Mouse (Mus musculus): ENCODE data around the gene Rabepk.
A peak's percentile ranks its signal among the peaks of the same experiment; 100 is the strongest.
"Not testable (repeated sequence)": the region's sequence is repeated elsewhere in the genome, so short reads cannot be mapped to it uniquely, and the experiment has no call there.

Rabepk gene

GRCm38 (mm10) chr2:34799357-34800256, at the start of gene Rabepk:
Gene Rabepk, minus strand, starts transcription at chr2:34799912.
- DNase-seq (ENCODE audit: low spot score): peak; percentile 87

DNA sequence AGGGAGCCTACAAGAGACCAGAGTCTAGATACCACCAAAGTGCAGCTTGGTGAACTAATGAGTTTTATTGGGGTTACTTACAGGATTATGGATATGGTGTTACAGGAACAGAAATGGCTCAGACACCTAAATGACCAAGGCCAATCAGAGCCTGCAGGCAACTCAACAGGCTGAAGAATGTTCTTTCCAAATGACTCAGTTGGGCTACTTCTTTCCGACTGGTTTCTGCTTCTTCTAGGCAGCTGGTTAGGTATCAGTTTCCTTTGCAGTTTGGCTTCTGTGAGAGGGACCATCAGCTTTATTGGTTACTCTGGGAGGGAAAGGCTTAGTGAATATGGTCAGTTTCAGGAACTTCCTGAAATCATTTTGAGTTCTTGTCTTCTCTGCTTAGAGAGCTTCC, 48.0 kb upstream of the Rabepk start:
- no peak for DNase-seq (ENCODE audit: low spot score)

DNA sequence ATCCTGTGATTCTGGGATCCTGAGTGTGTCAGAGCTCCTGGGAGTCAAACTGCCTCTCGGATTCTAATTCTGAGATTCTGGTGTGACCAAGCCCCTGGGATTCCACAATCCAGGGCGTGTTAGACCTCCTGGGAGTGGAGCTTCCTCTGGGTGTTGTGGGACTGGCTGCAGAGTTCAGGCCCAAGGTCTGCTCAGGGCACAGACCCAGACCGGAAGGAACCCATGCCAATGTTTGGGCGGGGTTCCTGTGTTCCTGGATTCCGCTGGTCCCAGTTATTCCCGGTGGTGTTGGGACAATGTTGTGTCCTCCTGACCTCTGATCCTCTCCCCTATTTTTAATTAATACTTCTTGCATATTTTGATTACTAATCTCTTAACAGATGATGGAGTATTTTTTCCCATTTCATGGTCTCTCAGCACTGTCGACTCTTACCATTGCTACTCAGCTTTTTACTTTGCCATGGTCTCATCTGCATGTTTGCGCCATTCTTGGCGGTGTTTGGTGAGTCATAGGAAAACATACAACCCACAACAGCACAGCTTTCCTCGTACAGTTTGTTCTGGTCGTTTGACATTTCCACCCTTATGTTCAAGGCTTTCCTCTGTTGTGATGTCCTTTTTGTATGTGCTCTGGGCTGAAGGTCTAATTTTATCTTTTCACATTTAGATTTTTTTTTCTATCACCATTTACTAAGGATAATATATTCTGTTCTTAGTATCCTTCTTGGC, 43.7 kb upstream of the Rabepk start:
- DNase-seq (ENCODE audit: low spot score): no peak

GRCm38 (mm10) chr2:34841706-34842105, 42.0 kb upstream of the Rabepk start:
- DNase-seq (ENCODE audit: low spot score): no peak

DNA sequence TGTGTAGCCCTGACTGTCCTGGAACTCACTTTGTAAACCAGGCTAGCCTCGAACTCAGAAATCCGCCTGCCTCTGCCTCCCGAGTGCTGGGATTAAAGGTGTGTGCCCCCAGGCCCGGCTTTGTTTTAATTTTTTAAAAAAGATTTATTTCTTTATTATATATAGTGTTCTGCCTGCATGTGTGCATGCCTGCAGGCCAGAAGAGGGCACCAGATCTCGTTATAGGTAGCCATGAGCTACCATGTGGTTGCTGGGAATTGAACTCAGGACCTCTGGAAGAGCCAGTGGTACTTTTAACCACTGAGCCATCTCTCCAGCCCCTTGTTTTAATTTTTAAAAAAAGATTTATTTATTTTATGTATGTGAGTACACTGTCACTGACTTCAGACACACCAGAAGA, 40.4 kb upstream of the Rabepk start:
- DNase-seq (ENCODE audit: low spot score): not testable (repeated sequence)

- no peak for DNase-seq (ENCODE audit: low spot score)
Observed at GRCm38 (mm10) chr2:34835669-34836068, 36.0 kb upstream of the Rabepk start.

GRCm38 (mm10) chr2:34833624-34834023, 33.9 kb upstream of the Rabepk start:
- DNase-seq (ENCODE audit: low spot score): no peak

DNA sequence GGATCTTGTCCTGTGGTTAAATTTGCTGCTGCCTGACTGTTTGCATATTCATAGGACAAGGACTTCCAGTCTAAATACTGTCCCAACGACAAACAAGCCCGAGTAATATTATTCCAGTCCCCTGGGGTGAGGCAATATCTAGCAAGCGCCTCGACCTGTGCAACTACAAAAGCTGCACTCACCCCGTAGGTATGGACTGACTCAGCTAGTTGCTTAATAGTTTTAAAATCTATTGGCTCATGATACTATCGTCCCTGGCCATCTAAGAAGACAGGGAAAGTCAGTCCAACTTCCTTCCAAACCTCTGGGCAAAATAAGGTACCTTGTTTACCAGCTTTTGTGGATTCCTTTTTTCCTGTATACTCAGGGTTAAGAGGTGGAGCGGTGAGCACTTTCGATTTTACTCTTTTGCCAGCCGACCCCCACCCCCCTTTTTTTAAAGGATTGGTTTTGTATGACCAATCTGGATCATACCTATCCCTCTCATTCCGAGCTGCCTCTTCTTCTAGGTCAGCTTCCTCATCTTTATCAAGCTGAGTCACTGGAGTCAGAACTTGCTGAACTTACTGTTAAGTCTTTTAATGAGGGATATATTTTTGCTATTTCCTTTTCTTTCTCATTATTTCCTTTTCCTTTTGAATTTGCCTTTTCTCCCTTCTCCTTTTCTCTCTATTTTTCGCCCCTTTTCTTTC, 33.2 kb upstream of the Rabepk start, which contains the start of gene Gm34653:
Gene Gm34653 (plus strand): TSS at position 242 of the 692 bp plus-strand sequence.
- DNase-seq (ENCODE audit: low spot score): not testable (repeated sequence)

DNA sequence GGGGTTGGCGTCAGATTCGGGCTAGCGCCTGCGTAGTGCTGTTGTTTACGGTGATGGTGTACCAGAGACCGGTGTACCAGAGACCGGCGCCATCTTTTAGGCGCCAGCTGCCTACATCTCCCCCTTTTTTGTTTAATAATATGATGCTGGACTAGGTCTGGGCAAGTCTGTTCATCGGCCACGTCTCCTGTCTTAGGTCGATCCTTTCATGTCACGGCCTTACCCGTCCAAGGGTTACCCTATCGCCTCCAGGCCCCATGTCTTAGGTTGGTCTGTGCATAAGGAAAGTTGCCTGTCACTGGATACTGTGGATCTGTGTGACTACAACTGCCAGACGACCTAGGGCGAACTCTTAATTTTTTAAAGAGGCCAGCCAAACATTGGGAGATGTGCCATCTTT, 30.4 kb upstream of the Rabepk start:
- DNase-seq (ENCODE audit: low spot score): not testable (repeated sequence)

GRCm38 (mm10) chr2:34828026-34828425, 28.3 kb upstream of the Rabepk start:
- DNase-seq (ENCODE audit: low spot score): no peak

GRCm38 (mm10) chr2:34827591-34827990, 27.9 kb upstream of the Rabepk start:
- no peak for DNase-seq (ENCODE audit: low spot score)

DNA sequence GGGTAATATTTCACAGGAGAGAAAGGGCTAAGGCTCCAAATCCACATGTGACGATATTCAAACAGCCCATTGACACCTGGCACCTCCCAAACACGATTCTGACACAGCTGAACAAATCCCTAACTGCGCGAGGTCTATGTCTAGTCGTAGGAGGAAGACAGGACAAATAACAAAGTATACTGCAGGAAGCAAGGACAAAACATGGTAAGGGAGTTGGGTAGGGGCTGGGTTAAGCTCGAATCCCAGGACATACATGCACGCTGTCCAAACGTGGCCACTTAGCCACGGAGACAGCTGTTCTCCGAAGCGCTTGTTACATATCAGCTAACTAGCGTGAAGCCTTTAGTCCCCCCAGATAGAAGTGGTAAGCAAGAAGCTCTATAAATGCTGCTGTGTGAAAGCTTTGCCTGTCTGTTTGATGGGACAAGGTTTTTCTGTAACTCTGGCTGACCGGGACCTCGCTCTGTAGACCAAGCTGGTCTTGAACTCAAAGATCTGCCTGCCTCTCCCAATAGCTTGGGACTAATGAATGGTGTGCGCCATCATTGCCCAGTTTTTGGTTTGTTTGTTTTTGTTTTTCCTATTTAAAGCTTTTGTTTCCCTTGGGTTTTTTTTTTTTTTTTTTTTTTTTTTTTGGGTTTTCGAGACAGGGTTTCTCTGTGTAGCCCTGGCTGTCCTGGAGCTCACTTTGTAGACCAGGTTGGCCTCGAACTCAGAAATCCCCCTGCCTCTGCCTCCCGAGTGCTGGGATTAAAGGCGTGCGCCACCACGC, 26.9 kb upstream of the Rabepk start:
- DNase-seq (ENCODE audit: low spot score): peak; percentile 58

DNA sequence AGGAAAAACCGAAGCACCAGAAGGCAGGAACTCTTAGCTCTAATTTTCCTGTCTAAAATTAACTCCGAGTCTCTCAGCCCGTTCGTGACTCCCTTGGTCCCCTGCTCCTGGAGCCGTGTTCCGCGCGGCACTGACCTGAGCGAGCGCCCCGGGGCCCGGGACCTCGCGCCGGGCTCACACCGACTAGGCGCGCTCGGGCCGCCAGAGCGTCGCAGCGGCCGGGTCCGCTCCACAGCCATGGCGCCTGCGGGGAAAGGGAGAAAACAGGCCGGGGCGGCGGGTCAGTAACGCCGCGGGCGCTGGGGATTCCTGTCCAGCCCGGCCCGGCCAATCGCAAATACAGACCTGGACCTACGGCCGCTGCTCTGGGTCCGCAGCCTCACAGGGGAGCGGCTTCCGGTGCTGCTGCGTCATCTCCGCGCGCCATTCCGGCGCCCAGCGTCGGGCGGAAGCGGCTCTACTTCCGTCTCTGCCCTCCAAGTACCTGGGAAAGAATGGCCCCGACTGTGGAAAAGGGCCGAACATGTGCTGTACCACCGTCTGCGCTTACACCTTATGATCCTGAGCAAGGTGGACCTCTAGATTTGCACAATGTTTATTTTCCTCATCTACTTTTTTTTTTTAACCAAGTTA, 26.2 kb upstream of the Rabepk start, which contains the start of gene Fbxw2:
Gene Fbxw2 (minus strand): TSS at position 485 of the 633 bp plus-strand sequence.
- DNase-seq (ENCODE audit: low spot score): peak; percentile 86

DNA sequence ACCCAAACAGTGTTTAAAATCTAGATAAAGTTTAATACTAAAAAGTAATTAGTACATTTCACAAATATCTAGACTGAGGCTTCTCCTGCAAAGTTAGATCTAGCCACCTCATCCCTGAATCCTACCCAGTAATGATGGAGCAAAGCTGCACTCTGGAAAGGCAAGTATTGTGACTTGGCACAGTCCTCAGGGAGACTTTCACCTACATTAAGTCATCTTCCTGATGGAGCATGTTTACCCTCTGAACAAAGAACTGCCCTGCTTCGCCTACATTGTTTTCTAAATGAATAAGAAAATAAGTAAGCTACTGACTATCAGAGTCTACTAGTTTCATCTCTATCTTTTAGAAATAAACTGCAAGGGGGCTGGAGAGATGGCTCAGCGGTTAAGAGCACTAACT, 18.8 kb upstream of the Rabepk start:
- DNase-seq (ENCODE audit: low spot score): no peak

DNA sequence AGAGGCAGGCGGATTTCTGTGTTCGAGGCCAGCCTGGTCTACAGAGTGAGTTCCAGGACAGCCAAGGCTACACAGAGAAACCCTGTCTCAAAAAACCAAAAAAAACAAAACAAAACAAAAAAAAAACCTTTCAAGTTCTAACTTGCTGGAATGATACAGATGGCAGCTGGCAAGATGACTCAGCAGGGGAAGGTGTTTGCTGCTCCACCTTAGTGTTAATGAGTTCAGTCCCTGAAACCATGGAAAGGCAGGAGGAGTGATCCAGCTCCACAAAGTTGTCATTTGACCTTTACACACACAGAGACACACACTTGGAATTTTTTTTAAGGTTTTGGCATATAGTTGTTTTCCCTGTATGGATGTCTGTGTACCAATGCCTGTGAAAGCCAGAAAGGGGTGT, 16.2 kb upstream of the Rabepk start:
- DNase-seq (ENCODE audit: low spot score): not testable (repeated sequence)

- no peak for DNase-seq (ENCODE audit: low spot score)
Observed at GRCm38 (mm10) chr2:34812706-34813105, 13.0 kb upstream of the Rabepk start.

DNA sequence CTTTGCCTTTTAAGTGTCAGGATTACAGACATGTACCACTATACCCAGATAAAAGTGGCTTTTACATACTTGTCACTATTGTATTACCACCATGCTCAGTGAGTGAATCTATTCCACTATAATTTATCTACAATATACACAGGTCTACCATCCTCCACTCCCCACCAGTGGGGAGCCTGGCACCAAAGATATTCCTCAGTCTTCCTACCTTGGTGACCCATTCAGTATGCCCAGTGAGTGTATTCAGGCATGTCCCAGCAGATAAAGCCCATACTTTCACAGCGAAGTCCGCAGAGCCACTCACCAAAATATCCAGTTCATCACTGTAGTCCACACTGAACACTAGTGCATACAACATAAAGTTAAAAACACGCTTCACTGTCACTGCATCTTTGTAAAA, 11.1 kb upstream of the Rabepk start:
- no peak for DNase-seq (ENCODE audit: low spot score)

DNA sequence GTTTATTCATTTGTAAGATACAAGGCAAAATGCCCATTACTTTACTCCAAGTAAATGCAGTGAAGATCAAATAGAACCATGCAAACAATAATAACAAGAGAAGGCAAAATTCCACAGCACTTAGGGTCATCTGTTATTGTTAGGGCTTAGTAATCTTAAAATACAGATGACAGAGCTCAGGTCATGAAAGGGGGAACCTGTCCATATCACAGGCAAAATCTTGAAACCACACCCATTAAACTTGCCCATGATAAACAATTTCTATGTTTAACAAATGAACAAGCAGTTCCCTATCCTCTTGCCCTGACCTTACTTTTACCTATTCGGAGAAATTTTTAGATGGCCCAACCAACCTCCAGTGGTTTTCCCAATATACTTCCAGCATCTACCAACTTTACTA, 9.9 kb upstream of the Rabepk start:
- no peak for DNase-seq (ENCODE audit: low spot score)

DNA sequence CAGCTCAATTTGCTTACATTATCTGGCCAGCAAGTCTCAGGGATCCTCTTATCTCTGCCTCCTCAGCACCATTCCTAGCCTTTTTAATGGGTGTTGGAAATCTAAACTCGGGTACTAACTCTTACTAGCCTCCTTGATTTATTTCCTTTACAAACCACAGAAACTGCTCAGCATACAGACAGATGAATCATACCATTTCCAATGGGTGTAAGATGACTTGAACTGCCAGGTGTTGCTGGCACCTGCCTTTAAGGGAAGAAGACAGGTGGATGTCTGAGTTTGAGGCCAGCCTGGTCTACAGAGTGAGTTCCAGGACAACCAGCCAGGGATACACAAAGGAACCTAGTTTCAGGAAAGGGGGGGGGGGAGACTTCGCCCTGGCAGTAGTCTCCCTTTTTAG, 8.3 kb upstream of the Rabepk start:
- no peak for DNase-seq (ENCODE audit: low spot score)

- DNase-seq (ENCODE audit: low spot score): no peak
Observed at GRCm38 (mm10) chr2:34805364-34805950, 5.7 kb upstream of the Rabepk start.

GRCm38 (mm10) chr2:34804815-34805214, 5.1 kb upstream of the Rabepk start:
- DNase-seq (ENCODE audit: low spot score): peak; percentile 76
